Mouse (Mus musculus) intestine, embryonic 16.5 days (tissue): ENCODE data around the gene 1700001P01Rik. TPM values are rescaled to one million over a fixed set of nuclear protein-coding genes. Genes with fewer than 3 reads are reported as not detected.

Source experiments
- ATAC-seq: fragments of 200-750 bp; cut with Nextera tagmentation; 2 replicates; pipeline ENCODE4 v1.8.0; 2017; ENCODE audit warnings: moderate TSS enrichment, moderate library complexity
- H3K27ac ChIP-seq: fragments of 300-500 bp; sonication (generic); 2 replicates; pipeline ENCODE4 v1.5.1; 2014; ENCODE audit warnings: mild to moderate bottlenecking, low read length
- H3K27me3 ChIP-seq: fragments of 300-500 bp; sonication (generic); replicated peaks from 2 replicates; pipeline ENCODE4 v1.6.1; 2014; ENCODE audit warnings: low read length, control low read depth, mixed read lengths; ENCODE audit not compliant: control insufficient read depth, insufficient read depth
- H3K36me3 ChIP-seq: fragments of 300-500 bp; sonication (generic); 2 replicates; pipeline ENCODE4 v1.6.1; 2014; ENCODE audit warnings: low read length, control low read depth; ENCODE audit not compliant: control insufficient read depth, insufficient read depth
- H3K4me1 ChIP-seq: fragments of 300-500 bp; sonication (generic); 2 replicates; pipeline ENCODE4 v1.6.1; 2014; ENCODE audit warnings: low read length, control low read depth, mixed read lengths; ENCODE audit not compliant: control insufficient read depth, insufficient read depth
- H3K4me2 ChIP-seq: fragments of 300-500 bp; sonication (generic); 2 replicates; pipeline ENCODE4 v1.6.1; 2014; ENCODE audit warnings: low read depth, low read length, control low read depth
- H3K4me3 ChIP-seq: fragments of 300-500 bp; sonication (generic); 2 replicates; pipeline ENCODE4 v1.5.1; 2014; ENCODE audit warnings: mild to moderate bottlenecking, low read length
- H3K9ac ChIP-seq: fragments of 300-500 bp; sonication (generic); 2 replicates; pipeline ENCODE4 v1.6.1; 2014; ENCODE audit warnings: low read depth, low read length
- H3K9me3 ChIP-seq: fragments of 300-500 bp; sonication (generic); 2 replicates; pipeline ENCODE4 v1.6.1; 2016; ENCODE audit warnings: low read length, control low read depth; ENCODE audit not compliant: control insufficient read depth
- WGBS: fragments of 180-500 bp; shearing (Covaris S2); extraction: QIAGEN DNeasy Blood & Tissue Kit; methylation state at CpG from one replicate; pipeline ENCODE4 v1.1.7; 2014; 5-methylcytosine and 5-hydroxymethylcytosine counted together
- polyA plus RNA-seq: library from polyadenylated mRNA; unstranded; fragments of >200 nt; fragmentation: Nextera tagmentation; extraction: Ambion mirVana; gene quantifications from 2 replicates; pipeline ENCODE4 v1.2.1, GENCODE M21; 2015

1700001P01Rik gene
- polyA plus RNA-seq, 1 experiment from 2014 or later, result not detected

DNA sequence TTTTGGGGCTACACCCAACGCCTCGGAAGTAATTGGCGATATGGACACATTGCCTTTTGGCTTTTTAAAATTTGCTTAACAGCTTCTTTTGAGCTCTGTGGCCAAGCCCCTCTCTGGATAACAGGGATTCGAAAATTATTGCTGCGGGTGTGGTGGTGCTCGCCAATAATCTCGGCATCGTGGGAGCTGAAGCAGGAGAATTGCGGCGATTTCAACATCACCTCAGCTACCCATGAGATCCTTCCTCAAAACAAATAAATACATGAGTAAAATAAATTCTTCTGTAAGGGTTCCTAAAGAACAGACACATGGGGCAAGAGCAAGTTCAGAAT, 6.8 kb upstream of the 1700001P01Rik start:
- Histone ChIP-seq H3K9ac (peak overlapping the region; percentile 72), H3K4me2 (peak overlapping the region; percentile 45), H3K27ac (peak overlapping the region; percentile 93), H3K4me3 (peak overlapping the region; percentile 82), H3K27me3 (no peaks in the 10 kb centered on the region), H3K36me3 (peaks cover 16% of the 10 kb centered on the region; the same call in 1 of the 2 replicates), H3K4me1 (peaks cover 11% of the 10 kb centered on the region), H3K9me3 (no peaks in the 10 kb centered on the region)
- under 1% methylated on average over 10 of the region's 10 CpGs for WGBS
- ATAC-seq, result peak; percentile 17; the same call in 1 of the 2 replicates

DNA sequence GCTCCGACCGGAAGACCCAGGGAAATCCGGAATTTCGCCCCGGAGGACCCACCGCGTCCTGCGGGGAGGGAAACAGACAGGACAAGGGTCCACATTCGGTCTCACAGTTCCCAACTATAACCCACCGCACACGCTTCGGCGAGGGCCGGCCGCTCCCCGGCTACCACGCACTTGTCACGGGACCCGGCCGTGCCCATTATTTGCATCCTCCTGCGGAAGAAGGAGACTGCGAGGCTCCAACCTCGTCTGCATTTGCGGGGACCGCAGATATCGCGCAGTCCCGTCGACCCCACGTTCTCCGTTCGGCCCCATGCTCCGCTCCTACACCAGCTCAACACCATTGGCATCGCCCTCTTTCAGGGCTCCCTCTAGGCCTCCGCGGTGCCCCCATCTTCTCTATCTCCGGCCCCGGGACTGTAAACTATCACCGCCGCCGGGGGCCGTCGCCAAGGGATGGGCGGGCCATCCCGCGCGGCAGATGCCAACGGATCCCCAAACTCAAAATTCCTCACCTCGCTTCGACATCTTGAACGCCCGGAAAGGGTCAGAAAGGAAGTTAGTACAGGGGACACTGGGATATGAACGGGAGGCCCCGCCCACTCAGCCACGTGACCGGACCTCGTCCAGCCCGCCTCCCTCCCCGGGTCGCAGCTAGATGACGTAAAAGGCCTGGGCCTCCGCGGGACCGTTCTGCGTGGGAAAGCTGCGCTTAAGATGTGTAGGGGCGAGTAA, 6.3 kb upstream of the 1700001P01Rik start, which contains the start of gene Rpl23:
Gene Rpl23 (minus strand): TSS at position 606 of the 732 bp plus-strand sequence.
- Histone ChIP-seq H3K9ac (peak within 1 kb of the TSS; percentile 97), H3K4me2 (peak within 1 kb of the TSS; percentile 68), H3K9me3 (no peaks in the 10 kb centered on the region), H3K27me3 (no peaks in the 10 kb centered on the region), H3K4me3 (peak within 1 kb of the TSS; percentile 82), H3K36me3 (peaks cover 20% of the 10 kb centered on the region; the same call in 1 of the 2 replicates), H3K27ac (peak within 1 kb of the TSS; percentile 93), H3K4me1 (peaks cover 11% of the 10 kb centered on the region)
- WGBS, result under 1% methylated on average over 67 of the region's 67 CpGs
- ATAC-seq, result peak; percentile 93

DNA sequence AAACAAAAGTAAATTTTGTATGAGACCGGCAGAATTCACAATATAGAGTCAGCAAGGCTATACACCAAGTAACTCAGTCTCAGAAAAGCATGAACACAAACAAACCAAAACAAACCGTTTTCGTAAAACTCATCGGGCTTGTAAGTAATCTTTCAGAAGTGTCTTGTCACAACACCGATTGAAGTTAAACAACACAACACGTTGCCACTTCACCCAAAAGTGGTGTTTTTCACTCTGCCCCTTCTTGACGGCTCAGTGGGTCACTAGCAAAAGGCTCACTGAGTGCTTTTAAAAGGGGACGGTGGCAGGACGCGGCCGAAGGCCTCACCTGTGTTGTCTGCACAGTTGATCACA, 5.7 kb upstream of the 1700001P01Rik start:
- peaks cover 11% of the 10 kb centered on the region for H3K4me1 ChIP-seq
- peak overlapping the region; percentile 93 for H3K27ac ChIP-seq
- WGBS, result 1% methylated on average over 11 of the region's 11 CpGs
- H3K36me3 ChIP-seq, result peaks cover 20% of the 10 kb centered on the region; the same call in 1 of the 2 replicates
- H3K27me3 ChIP-seq, result no peaks in the 10 kb centered on the region
- peak overlapping the region; percentile 97 for H3K9ac ChIP-seq
- H3K4me3 ChIP-seq, result peak overlapping the region; percentile 82
- H3K4me2 ChIP-seq, result peak overlapping the region; percentile 68
- ATAC-seq, result no peak
- no peaks in the 10 kb centered on the region for H3K9me3 ChIP-seq

DNA sequence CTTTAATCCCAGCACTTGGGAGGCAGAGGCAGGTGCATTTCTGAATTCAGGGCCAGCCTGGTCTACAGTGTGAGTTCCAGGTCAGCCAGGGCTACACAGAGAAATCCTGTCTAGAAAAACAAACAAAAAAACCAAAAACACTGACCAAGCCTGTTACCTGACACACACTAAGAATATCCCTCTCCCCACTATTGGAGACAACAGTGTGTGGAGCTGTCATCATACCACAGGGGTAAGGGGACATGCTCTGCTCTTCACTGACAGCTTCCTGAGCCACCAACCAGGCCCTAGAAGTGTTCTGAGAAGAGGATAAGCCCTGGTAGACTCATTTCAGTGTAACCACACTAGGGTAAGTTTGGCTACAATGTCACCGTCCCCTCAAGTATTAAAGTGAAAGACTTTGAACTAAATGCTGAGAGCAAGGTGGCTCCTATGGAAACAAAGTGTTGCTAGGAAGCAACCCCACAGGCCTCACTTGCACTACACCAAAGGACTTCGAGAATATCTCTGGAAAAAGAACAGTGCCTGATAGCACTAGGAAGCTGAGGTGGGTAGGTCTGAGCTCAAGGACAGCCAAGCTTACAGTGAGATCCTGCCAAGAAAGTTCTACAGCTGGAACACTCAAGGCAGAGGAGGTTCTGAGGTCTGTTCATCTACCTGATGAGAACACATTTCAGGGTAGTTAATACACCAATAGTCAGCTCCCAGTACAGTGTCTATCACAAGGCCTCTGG, 4.4 kb upstream of the 1700001P01Rik start:
- Histone ChIP-seq H3K4me1 (peaks cover 11% of the 10 kb centered on the region), H3K9me3 (no peaks in the 10 kb centered on the region), H3K27ac (0 out of 2 replicates have a peak overlapping the region, but pooled peaks have one; percentile 7), H3K9ac (peak overlapping the region; percentile 97; the same call in 1 of the 2 replicates), H3K4me2 (peak overlapping the region; percentile 68), H3K27me3 (no peaks in the 10 kb centered on the region), H3K36me3 (peaks cover 20% of the 10 kb centered on the region; the same call in 1 of the 2 replicates), H3K4me3 (peak overlapping the region; percentile 82)
- 61% methylated on average over 2 of the region's 2 CpGs for WGBS
- no peak for ATAC-seq

DNA sequence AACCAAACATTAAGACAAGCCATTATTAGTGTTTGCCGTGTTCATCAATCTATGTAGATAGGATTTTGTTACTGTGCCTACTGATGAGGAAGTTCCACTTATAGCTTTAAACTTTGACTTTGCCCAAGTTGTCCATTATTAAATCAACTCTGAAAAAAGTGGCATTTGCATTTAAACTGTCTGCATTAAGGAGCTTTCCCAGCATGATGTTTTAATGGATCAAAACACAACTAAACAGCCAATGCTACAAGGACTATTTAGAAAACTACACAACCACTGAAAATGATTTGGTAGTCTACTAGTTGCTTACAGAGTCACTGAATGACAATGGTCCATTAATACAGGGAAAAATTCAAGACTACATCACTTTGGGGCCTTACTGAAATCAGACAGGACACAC, 3.2 kb upstream of the 1700001P01Rik start:
- Histone ChIP-seq H3K4me1 (peaks cover 11% of the 10 kb centered on the region), H3K9me3 (no peaks in the 10 kb centered on the region), H3K4me2 (no peak overlapping the region), H3K4me3 (no peak overlapping the region), H3K27me3 (no peaks in the 10 kb centered on the region), H3K36me3 (peaks cover 20% of the 10 kb centered on the region; the same call in 1 of the 2 replicates), H3K27ac (no peak overlapping the region), H3K9ac (no peak overlapping the region)
- ATAC-seq, result no peak
- 81% methylated on average over 1 of the region's 1 CpGs for WGBS

DNA sequence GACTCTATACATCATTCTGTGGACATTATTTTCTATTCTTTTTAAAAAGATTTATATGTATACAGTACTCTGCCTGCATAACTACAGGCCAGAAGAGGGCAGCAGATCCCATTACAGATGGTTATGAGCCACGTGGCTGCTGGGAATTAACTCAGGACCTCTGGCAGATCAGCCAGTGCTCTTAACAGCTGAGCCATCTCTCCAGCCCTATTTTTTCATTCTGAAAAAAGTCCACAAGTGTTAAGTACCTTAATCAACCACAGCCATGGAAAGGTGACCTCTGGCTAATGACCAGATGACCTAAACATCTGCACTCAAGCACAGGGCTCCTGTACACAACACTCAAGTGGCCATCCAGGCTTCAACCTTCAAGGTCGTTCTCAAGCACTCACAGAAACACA, 1.4 kb upstream of the 1700001P01Rik start:
- ATAC-seq, result peak; percentile 32
- no peaks in the 10 kb centered on the region for H3K27me3 ChIP-seq
- WGBS, result 46% methylated on average over 2 of the region's 2 CpGs

DNA sequence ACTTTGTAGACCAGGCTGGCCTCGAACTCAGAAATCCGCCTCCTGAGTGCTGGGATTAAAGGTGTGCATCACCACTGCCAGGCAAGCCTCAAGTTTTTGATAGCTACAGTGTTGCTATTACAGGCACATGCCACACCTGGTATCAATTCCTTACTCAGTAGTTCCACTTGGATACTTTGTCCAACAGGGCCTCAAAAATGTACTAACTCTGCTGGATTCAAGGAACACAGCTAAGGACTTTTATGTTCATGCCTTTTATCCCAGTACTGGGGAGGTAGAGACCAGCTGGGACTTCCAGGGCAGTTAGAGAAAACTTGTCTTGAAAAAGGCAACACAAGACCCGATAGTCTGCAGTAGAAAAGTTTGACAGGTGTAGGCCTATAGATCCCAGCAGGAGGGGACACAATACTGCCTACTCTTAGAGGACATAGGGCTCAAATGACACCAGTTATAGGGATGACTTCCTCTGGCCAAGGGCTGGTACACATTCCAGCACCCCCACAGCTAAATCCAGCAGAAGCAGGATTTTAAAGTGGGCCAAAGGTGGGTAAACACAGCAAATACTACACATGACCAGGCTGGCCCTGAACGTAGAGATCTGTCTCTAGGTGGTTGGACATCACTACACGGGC, 895 bp upstream of the 1700001P01Rik start:
- ATAC-seq, result peak; percentile 47

More for the DNA sequence above, 1.4 kb upstream of the 1700001P01Rik start:
- Histone ChIP-seq H3K9me3 (no peaks in the 10 kb centered on the region), H3K4me1 (peaks cover 11% of the 10 kb centered on the region), H3K4me2 (no peak overlapping the region), H3K4me3 (no peak overlapping the region), H3K9ac (no peak overlapping the region), H3K27ac (no peak overlapping the region), H3K36me3 (peaks cover 20% of the 10 kb centered on the region; the same call in 1 of the 2 replicates)

DNA sequence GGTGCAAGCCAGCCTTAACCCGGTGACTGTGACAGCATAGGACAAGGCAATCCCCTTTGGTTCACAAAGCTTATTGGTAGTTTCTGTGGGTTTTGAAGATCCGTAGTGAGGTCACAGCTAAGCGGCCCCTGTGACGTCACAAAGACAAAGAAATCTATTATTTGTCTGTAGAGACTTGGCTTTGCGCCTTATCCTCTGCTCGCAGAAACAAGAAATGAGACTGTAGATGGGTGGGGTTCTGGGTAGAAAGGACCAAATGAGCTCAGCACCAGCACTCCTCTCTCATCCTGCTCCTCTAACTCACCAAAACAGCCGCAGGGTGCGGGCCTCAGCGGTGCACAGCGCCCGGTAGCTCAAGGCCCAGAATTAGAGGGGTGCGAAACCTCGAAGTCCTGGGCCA, 532 bp downstream of the 1700001P01Rik start:
- H3K4me3 ChIP-seq, result no peak overlapping the region
- peak; percentile 15; the same call in 1 of the 2 replicates for ATAC-seq
- H3K9me3 ChIP-seq, result no peaks in the 10 kb centered on the region
- H3K36me3 ChIP-seq, result peaks cover 18% of the 10 kb centered on the region; the same call in 1 of the 2 replicates
- peaks cover 4% of the 10 kb centered on the region; the same call in 1 of the 2 replicates for H3K4me1 ChIP-seq
- no peak overlapping the region for H3K27ac ChIP-seq
- H3K27me3 ChIP-seq, result no peaks in the 10 kb centered on the region
- 78% methylated on average over 13 of the region's 13 CpGs for WGBS
- no peak overlapping the region for H3K9ac ChIP-seq
- H3K4me2 ChIP-seq, result no peak overlapping the region

More for the DNA sequence above, 895 bp upstream of the 1700001P01Rik start:
- WGBS, result 65% methylated on average over 5 of the region's 5 CpGs
- H3K36me3 ChIP-seq, result peaks cover 20% of the 10 kb centered on the region; the same call in 1 of the 2 replicates
- peaks cover 11% of the 10 kb centered on the region for H3K4me1 ChIP-seq
- no peak overlapping the region for H3K4me3 ChIP-seq
- H3K9ac ChIP-seq, result no peak overlapping the region
- H3K27me3 ChIP-seq, result no peaks in the 10 kb centered on the region
- H3K27ac ChIP-seq, result no peak overlapping the region
- no peak overlapping the region for H3K4me2 ChIP-seq
- no peaks in the 10 kb centered on the region for H3K9me3 ChIP-seq

DNA sequence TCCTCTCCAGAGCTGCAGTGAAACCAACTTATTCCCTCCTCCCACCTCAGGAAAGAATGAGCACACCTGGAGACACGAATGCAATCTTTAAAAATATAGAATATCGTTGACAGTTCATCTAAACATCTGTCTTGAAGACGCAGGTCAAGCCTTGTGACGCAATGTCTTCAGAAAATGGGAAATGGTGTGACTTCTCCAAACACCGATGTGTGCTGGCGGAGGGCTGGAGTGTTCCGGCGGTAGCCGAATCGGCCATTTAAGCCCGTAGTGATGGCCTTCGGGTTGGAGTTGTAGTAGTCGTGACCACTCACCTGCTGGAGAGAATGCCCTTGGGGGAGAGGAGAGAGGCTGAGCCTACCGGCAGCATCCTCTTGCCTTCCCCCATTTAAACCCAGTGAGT, 4.3 kb downstream of the 1700001P01Rik start:
- WGBS, result 79% methylated on average over 14 of the region's 14 CpGs
- H3K4me3 ChIP-seq, result no peak overlapping the region
- no peaks in the 10 kb centered on the region; the same call in 1 of the 2 replicates for H3K36me3 ChIP-seq

More for the DNA sequence above, 4.3 kb downstream of the 1700001P01Rik start:
- ATAC-seq, result no peak
- H3K4me2 ChIP-seq, result no peak overlapping the region
- no peak overlapping the region for H3K9ac ChIP-seq
- no peak overlapping the region for H3K27ac ChIP-seq
- no peaks in the 10 kb centered on the region for H3K9me3 ChIP-seq
- no peaks in the 10 kb centered on the region for H3K4me1 ChIP-seq
- no peaks in the 10 kb centered on the region for H3K27me3 ChIP-seq
